Mouse (Mus musculus) thymus, postnatal 25 days (tissue): Measurements from ENCODE around the gene Olfr1391.
"Not testable (repeated sequence)": the region's sequence is repeated elsewhere in the genome, so short reads cannot be mapped to it uniquely, and the experiment has no call there.

Experiments used
- DNase-seq: peaks from one replicate; pipeline ENCODE4 v3.0.0; 2022

Gene Olfr1391

GRCm38 (mm10) chr11:49322442-49322841 is at the start of gene Olfr1391:
Olfr1391 (plus strand) TSS chr11:49322742.
- no peak for DNase-seq

- DNase-seq: no peak
These were observed 48.6 kb upstream of the Olfr1391 start for GRCm38 (mm10) chr11:49273834-49274519.

GRCm38 (mm10) chr11:49278222-49278621 is 44.3 kb upstream of the Olfr1391 start, which contains the start of gene Olfr1393:
Olfr1393 (plus strand) TSS chr11:49278304.
- no peak for DNase-seq

GRCm38 (mm10) chr11:49284982-49285381 is 37.6 kb upstream of the Olfr1391 start, which contains the start of gene Olfr1392:
Olfr1392 (plus strand) TSS chr11:49285282.
- DNase-seq: not testable (repeated sequence)

GRCm38 (mm10) chr11:49287251-49287650 is 35.3 kb upstream of the Olfr1391 start:
- no peak for DNase-seq

GRCm38 (mm10) chr11:49292777-49293176 is 29.8 kb upstream of the Olfr1391 start:
- no peak for DNase-seq

- no peak for DNase-seq
These were observed 18.1 kb upstream of the Olfr1391 start, which contains the start of gene Olfr10 for GRCm38 (mm10) chr11:49304441-49304840. Olfr10 (plus strand) TSS chr11:49304741.

GRCm38 (mm10) chr11:49308547-49308946 is 14.0 kb upstream of the Olfr1391 start:
- DNase-seq: not testable (repeated sequence)

GRCm38 (mm10) chr11:49326726-49327125 is 4.2 kb downstream of the Olfr1391 start:
- DNase-seq: no peak

GRCm38 (mm10) chr11:49329686-49330085 is 7.1 kb downstream of the Olfr1391 start:
- no peak for DNase-seq

- no peak for DNase-seq
These were observed 12.3 kb downstream of the Olfr1391 start, which contains the start of gene Olfr1390 for GRCm38 (mm10) chr11:49334888-49335287. Olfr1390 (plus strand) TSS chr11:49335188.

GRCm38 (mm10) chr11:49337150-49337832 is 14.7 kb downstream of the Olfr1391 start:
- no peak for DNase-seq
